ENCODE assay signal across 8 mouse cellular contexts in the genomic region with DNA sequence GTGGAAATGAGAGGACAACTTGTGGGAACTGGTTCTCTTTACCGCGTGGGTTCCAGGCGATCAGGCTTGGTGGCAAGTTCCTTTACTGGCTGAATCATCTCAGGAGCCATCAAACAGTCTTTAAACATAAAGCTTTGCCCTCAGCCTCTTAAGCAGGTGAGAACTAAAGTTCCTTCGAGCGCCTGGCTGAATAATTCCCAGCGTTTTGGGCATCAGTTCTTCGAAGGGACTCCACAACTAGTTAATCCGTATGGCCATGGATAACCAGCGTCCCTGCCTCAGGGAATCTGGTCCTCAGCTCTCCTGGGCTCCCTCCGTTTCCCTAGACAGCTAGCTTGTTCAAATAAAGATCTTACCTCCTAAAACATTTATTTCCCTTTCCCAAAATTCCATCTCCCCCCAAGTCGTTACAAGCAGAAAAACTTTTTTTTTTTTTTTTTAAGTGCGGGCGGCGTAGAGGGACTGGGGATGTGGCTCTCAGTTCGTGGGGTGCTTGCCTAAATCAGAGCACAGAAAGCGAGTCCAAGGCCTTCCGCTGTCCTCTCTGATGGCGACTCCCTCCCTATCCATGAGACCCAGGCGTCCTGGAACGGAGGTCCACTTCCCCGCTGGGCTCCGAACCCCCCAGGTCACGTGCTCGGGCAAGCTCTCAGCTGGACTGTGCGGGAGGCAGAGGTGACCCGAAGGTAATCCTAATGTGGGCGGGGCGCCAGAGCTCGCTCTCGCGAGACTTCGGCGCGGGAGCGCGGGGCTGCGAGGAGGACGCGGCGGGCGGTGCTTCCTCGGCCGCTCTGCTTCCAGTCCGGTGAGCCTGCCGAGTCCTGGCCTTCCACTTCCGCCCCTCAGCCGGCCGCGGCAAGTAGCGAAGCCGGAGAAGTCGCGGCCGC. TPM values are rescaled to one million over a fixed set of nuclear protein-coding genes. Genes with fewer than 3 reads are reported as not detected.
DNase-seq lines count a peak whose midpoint lies in the region; ATAC-seq and TF ChIP-seq lines count a peak whose summit lies in the region.

Gene Mob1b, plus strand, starts transcription at position 740 of the 887 bp plus-strand sequence.

- H3K4me1 ChIP-seq in embryonic facial prominence, embryonic 14.5 days (ENCODE audit: control insufficient read depth, insufficient read depth, low read length) = peaks cover 16% of the 10 kb centered on the region
- peaks cover 15% of the 10 kb centered on the region for H3K4me1 ChIP-seq in limb, embryonic 14.5 days (ENCODE audit: control insufficient read depth, insufficient read depth, low read length)
- H3K4me1 ChIP-seq in midbrain, postnatal 0 days (ENCODE audit: insufficient read depth, low read length) = peaks cover 14% of the 10 kb centered on the region; the same call in 1 of the 2 replicates

- H3K9me3 ChIP-seq in embryonic facial prominence, embryonic 14.5 days (ENCODE audit: control insufficient read depth, low read length) = no peaks in the 10 kb centered on the region
- no peaks in the 10 kb centered on the region for H3K9me3 ChIP-seq in limb, embryonic 14.5 days (ENCODE audit: control insufficient read depth, low read length)
- H3K9me3 ChIP-seq in midbrain, postnatal 0 days (ENCODE audit: low read length) = no peaks in the 10 kb centered on the region

- WGBS in embryonic facial prominence, embryonic 14.5 days = 1% methylated on average over 28 of the region's 54 CpGs
- WGBS in limb, embryonic 14.5 days = under 1% methylated on average over 39 of the region's 54 CpGs
- WGBS in midbrain, postnatal 0 days = 3% methylated on average over 43 of the region's 54 CpGs

- H3K9ac ChIP-seq in embryonic facial prominence, embryonic 14.5 days (ENCODE audit: low read depth, low read length) = peak within 1 kb of the TSS; percentile 96
- peak within 1 kb of the TSS; percentile 91 for H3K9ac ChIP-seq in limb, embryonic 14.5 days (ENCODE audit: low read depth, low read length, severe bottlenecking)
- peak within 1 kb of the TSS; percentile 94 for H3K9ac ChIP-seq in midbrain, postnatal 0 days (replicated peaks; ENCODE audit: low read length, poor library complexity, severe bottlenecking)

- TF ChIP-seq POLR2A in limb, embryonic 14.5 days (IDR thresholded peaks at IDR 0.05; ENCODE audit: borderline replicate concordance, extremely low read depth, insufficient read depth, insufficient read length) = peak; percentile 70; the same call in 1 of the 2 replicates

- H3K4me2 ChIP-seq in embryonic facial prominence, embryonic 14.5 days (ENCODE audit: low read depth, low read length) = peak within 1 kb of the TSS; percentile 86
- peak within 1 kb of the TSS; percentile 85 for H3K4me2 ChIP-seq in limb, embryonic 14.5 days (replicated peaks; ENCODE audit: low read depth, low read length, severe bottlenecking)
- H3K4me2 ChIP-seq in midbrain, postnatal 0 days (ENCODE audit: low read depth, low read length, poor library complexity, severe bottlenecking) = peak within 1 kb of the TSS; percentile 92

- H3K27me3 ChIP-seq in embryonic facial prominence, embryonic 14.5 days (replicated peaks; ENCODE audit: control insufficient read depth, insufficient read depth, low read length) = no peaks in the 10 kb centered on the region
- H3K27me3 ChIP-seq in limb, embryonic 14.5 days (ENCODE audit: control insufficient read depth, insufficient read depth, low read length) = no peaks in the 10 kb centered on the region
- H3K27me3 ChIP-seq in midbrain, postnatal 0 days (ENCODE audit: insufficient read depth, low read length) = no peaks in the 10 kb centered on the region

- no peaks in the 10 kb centered on the region for H3K36me3 ChIP-seq in embryonic facial prominence, embryonic 14.5 days (ENCODE audit: control insufficient read depth, insufficient read depth, low read length)
- no peaks in the 10 kb centered on the region for H3K36me3 ChIP-seq in limb, embryonic 14.5 days (ENCODE audit: control insufficient read depth, insufficient read depth, low read length)
- no peaks in the 10 kb centered on the region for H3K36me3 ChIP-seq in midbrain, postnatal 0 days (ENCODE audit: insufficient read depth, low read length)

- peak within 1 kb of the TSS; percentile 90 for H3K27ac ChIP-seq in embryonic facial prominence, embryonic 14.5 days (replicated peaks; ENCODE audit: low read depth, low read length)
- H3K27ac ChIP-seq in limb, embryonic 14.5 days (replicated peaks; ENCODE audit: low read depth, low read length) = peak within 1 kb of the TSS; percentile 87
- H3K27ac ChIP-seq in midbrain, postnatal 0 days (ENCODE audit: low read depth, low read length) = peak within 1 kb of the TSS; percentile 93

- ATAC-seq in embryonic facial prominence, embryonic 14.5 days (ENCODE audit: low read depth) = peak; percentile 95
- ATAC-seq in limb, embryonic 14.5 days (ENCODE audit: low FRiP score, low read depth) = peak; percentile 98
- peak; percentile 97 for ATAC-seq in midbrain, postnatal 0 days (ENCODE audit: low FRiP score)

- DNase-seq in 3T3-L1 (ENCODE audit: low read depth, low spot score) = peak; percentile 96
- DNase-seq in adrenal gland, postnatal 4 days (ENCODE audit: low spot score in 2 of 2) = peak; percentile 96 to 97
- peak; percentile 96 for DNase-seq in embryonic facial prominence, embryonic 14.5 days (ENCODE audit: low spot score)
- peak; percentile 98 for DNase-seq in heart, adult 8-10 months (ENCODE audit: low spot score)
- peak; percentile 98 for DNase-seq in kidney, adult 9 months
- peak; percentile 92 for DNase-seq in limb, embryonic 14.5 days (ENCODE audit: low spot score)
- peak; percentile 95 for DNase-seq in midbrain, postnatal 0 days (ENCODE audit: low spot score)
- peak; percentile 94 to 96 for DNase-seq in spleen, postnatal 14 days (ENCODE audit: low spot score in 2 of 2)

- TF ChIP-seq CTCF in midbrain, postnatal 0 days (IDR thresholded peaks at IDR 0.05) = no peak

- H3K4me3 ChIP-seq in embryonic facial prominence, embryonic 14.5 days (ENCODE audit: low read depth, low read length) = peak within 1 kb of the TSS; percentile 97
- peak within 1 kb of the TSS; percentile 97 for H3K4me3 ChIP-seq in limb, embryonic 14.5 days (replicated peaks; ENCODE audit: low read length)
- peak within 1 kb of the TSS; percentile 99 for H3K4me3 ChIP-seq in midbrain, postnatal 0 days (ENCODE audit: low read depth, low read length)

RNA-seq across cellular contexts. Expression of gene Mob1b, which starts in this region (rescaled TPM):
- 10 to 100 TPM; 42.6 to 44.1 TPM for total RNA-seq in adrenal gland, postnatal 4 days (2021)
- 14.3 and 16.1 TPM in 2 replicates for polyA plus RNA-seq in embryonic facial prominence, embryonic 14.5 days (2014; fragmentation: Nextera tagmentation; extraction: Ambion mirVana)
- 10 to 100 TPM; 17.0 to 25.0 (median 20.9) TPM for total RNA-seq in heart, adult 8-10 months (2022)
- polyA plus RNA-seq in limb, embryonic 14.5 days (2012; rRNA removed) = 11.3 and 11.6 TPM in 2 replicates
- 11.6 and 12.9 TPM in 2 replicates for polyA plus RNA-seq in limb, embryonic 14.5 days (2014; fragmentation: Nextera tagmentation; extraction: Ambion mirVana)
- 10.9 and 16.3 TPM in 2 replicates for total RNA-seq in midbrain, postnatal 0 days (2014; rRNA removed)
- polyA plus RNA-seq in midbrain, postnatal 0 days (2015; fragmentation: Nextera tagmentation; extraction: Ambion mirVana) = 5.9 and 7.5 TPM in 2 replicates

Comparison
In these comparisons a context has a peak if more than half of its experiments do, and no peak if none do; other contexts are left out.
1. Peak in every context shown above with its lines: DNase-seq, ATAC-seq, H3K4me3 ChIP-seq and H3K27ac ChIP-seq.